Mouse (Mus musculus): ENCODE results near the gene Alpk3. TPM values are rescaled to one million over a fixed set of nuclear protein-coding genes. Genes with fewer than 3 reads are reported as not detected.

Gene Alpk3
- 30.2 and 30.4 TPM in 2 replicates for polyA plus RNA-seq (2016; fragmentation: Nextera tagmentation; extraction: Ambion mirVana)

- H3K9me3 ChIP-seq (replicated peaks), result no peaks in the 10 kb centered on the region; the same call in 1 of the 2 replicates
- peaks cover 9% of the 10 kb centered on the region for H3K36me3 ChIP-seq
- peak; percentile 73 for ATAC-seq (ENCODE audit: insufficient number of reproducible peaks, low FRiP score)
- peak within 1 kb of the TSS; percentile 73 for H3K4me2 ChIP-seq
- H3K27me3 ChIP-seq (replicated peaks), result no peaks in the 10 kb centered on the region
- H3K27ac ChIP-seq (ENCODE audit: poor library complexity, severe bottlenecking), result peak within 1 kb of the TSS; percentile 98
- 4% methylated on average over 27 of the region's 27 CpGs for WGBS
- peak within 1 kb of the TSS; percentile 57 for H3K4me3 ChIP-seq
- H3K9ac ChIP-seq, result peak within 1 kb of the TSS; percentile 83
- peaks cover 51% of the 10 kb centered on the region for H3K4me1 ChIP-seq (replicated peaks)
Observed at GRCm38 (mm10) chr7:81057471-81057870, at the start of gene Alpk3. Alpk3 (plus strand) TSS chr7:81057600.

DNA sequence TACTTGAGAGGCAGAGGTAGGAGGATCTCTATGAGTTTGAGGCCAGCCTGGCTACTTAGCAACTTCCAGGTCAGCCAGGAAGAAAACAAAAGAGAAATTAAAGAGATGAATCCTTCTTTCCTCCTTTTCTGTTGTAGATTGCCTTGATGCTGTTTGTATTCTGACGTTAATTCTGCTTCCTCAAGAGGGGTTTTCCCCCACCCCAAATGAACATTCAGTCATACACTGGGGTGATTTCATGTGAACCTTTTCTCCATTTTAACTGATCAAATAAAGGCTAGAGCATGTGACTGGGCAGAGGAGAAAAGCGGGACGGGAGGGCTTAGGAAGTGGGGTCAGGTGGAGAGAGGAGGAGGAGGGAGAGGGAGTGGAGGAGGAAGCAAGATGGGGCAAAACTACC, 49.1 kb upstream of the Alpk3 start:
- H3K4me1 ChIP-seq (replicated peaks), result peaks cover 26% of the 10 kb centered on the region
- H3K27ac ChIP-seq (ENCODE audit: poor library complexity, severe bottlenecking), result no peak overlapping the region
- H3K4me2 ChIP-seq, result no peak overlapping the region
- ATAC-seq (ENCODE audit: insufficient number of reproducible peaks, low FRiP score), result no peak
- 84% methylated on average over 3 of the region's 3 CpGs for WGBS
- no peak overlapping the region for H3K4me3 ChIP-seq
- no peaks in the 10 kb centered on the region for H3K27me3 ChIP-seq (replicated peaks)
- no peaks in the 10 kb centered on the region for H3K9me3 ChIP-seq (replicated peaks)
- peaks cover 22% of the 10 kb centered on the region for H3K36me3 ChIP-seq
- H3K9ac ChIP-seq, result no peak overlapping the region

DNA sequence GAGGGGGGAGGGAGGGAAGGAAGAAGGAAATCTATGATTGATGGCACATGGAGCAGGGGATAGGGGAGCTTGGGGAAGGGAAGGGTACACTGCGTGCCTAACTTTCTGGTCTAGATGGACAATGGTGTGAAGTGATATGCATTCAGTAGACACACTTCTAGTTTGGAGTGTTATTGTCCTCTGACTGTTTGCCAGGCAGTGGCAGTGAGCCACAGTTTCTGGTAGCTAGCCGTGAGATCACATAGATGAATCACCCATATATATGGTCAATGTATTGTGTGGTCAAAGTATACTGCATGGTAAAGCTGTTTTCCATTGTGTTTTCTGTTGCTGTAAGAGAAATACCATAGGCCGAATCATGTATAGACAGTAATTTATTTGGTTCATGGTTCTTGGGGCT, 45.8 kb upstream of the Alpk3 start:
- H3K4me2 ChIP-seq, result no peak overlapping the region

GRCm38 (mm10) chr7:81020307-81020706, 37.1 kb upstream of the Alpk3 start:
- 76% methylated on average over 11 of the region's 11 CpGs for WGBS
- peaks cover 40% of the 10 kb centered on the region for H3K36me3 ChIP-seq
- no peak overlapping the region for H3K27ac ChIP-seq (ENCODE audit: poor library complexity, severe bottlenecking)
- H3K27me3 ChIP-seq (replicated peaks), result no peaks in the 10 kb centered on the region
- no peak overlapping the region for H3K9ac ChIP-seq
- no peaks in the 10 kb centered on the region for H3K9me3 ChIP-seq (replicated peaks)
- no peak for ATAC-seq (ENCODE audit: insufficient number of reproducible peaks, low FRiP score)
- H3K4me1 ChIP-seq (replicated peaks), result no peaks in the 10 kb centered on the region
- no peak overlapping the region for H3K4me3 ChIP-seq
- H3K4me2 ChIP-seq, result no peak overlapping the region

More for the DNA sequence above, 45.8 kb upstream of the Alpk3 start:
- 92% methylated on average over 3 of the region's 3 CpGs for WGBS
- Histone ChIP-seq H3K9me3 (replicated peaks) (no peaks in the 10 kb centered on the region), H3K27me3 (replicated peaks) (no peaks in the 10 kb centered on the region), H3K9ac (no peak overlapping the region), H3K4me3 (no peak overlapping the region), H3K4me1 (replicated peaks) (peaks cover 2% of the 10 kb centered on the region), H3K27ac (ENCODE audit: poor library complexity, severe bottlenecking) (no peak overlapping the region), H3K36me3 (peaks cover 22% of the 10 kb centered on the region)
- no peak for ATAC-seq (ENCODE audit: insufficient number of reproducible peaks, low FRiP score)

DNA sequence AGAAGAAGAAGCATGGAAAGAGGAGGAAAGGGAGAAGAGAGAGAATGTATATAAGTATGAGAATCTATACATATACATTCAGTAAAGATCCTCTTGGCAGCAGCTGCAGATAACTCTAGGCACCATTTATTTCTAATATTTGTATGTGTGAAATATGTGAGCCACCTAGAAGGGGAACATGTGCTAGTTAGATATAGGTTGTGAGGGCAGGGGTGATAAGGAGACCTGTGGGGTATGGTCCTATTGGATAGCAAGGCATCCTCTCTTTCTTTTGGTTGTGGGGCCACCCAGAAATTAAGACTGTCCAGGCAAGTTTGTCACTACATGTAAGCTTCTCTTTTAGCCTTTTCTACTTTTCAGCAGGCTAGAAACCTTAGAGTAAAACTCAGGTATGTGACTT, 34.7 kb upstream of the Alpk3 start:
- H3K36me3 ChIP-seq, result peaks cover 63% of the 10 kb centered on the region
- H3K27ac ChIP-seq (ENCODE audit: poor library complexity, severe bottlenecking), result no peak overlapping the region
- no peak overlapping the region for H3K9ac ChIP-seq
- H3K4me1 ChIP-seq (replicated peaks), result no peaks in the 10 kb centered on the region
- no peaks in the 10 kb centered on the region for H3K9me3 ChIP-seq (replicated peaks)
- no peak for ATAC-seq (ENCODE audit: insufficient number of reproducible peaks, low FRiP score)
- no peak overlapping the region for H3K4me3 ChIP-seq
- H3K4me2 ChIP-seq, result no peak overlapping the region
- no peaks in the 10 kb centered on the region for H3K27me3 ChIP-seq (replicated peaks)

DNA sequence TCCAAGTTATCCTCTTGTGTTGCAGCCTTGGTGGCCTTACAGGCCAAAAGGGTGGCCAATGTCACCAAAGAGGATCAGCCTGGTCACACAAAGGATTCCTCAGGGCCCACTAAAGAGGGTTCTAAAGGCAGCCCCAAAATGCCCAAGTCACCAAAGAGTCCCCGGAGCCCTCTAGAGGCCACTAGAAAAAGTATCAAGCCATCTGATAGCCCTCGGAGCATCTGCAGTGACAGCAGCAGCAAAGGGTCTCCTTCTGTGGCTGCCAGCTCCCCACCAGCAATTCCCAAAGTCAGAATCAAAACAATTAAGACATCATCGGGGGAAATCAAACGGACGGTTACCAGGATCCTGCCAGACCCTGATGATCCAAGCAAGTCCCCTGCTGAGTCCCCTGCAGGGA, 33.3 kb upstream of the Alpk3 start:
- Histone ChIP-seq H3K9me3 (replicated peaks) (no peaks in the 10 kb centered on the region), H3K36me3 (peaks cover 70% of the 10 kb centered on the region), H3K4me3 (no peak overlapping the region)

GRCm38 (mm10) chr7:81024651-81025050, 32.7 kb upstream of the Alpk3 start:
- Histone ChIP-seq H3K4me2 (no peak overlapping the region), H3K9me3 (replicated peaks) (no peaks in the 10 kb centered on the region), H3K4me3 (no peak overlapping the region), H3K27me3 (replicated peaks) (no peaks in the 10 kb centered on the region), H3K27ac (ENCODE audit: poor library complexity, severe bottlenecking) (no peak overlapping the region), H3K9ac (no peak overlapping the region), H3K4me1 (replicated peaks) (no peaks in the 10 kb centered on the region), H3K36me3 (peaks cover 75% of the 10 kb centered on the region)
- 93% methylated on average over 9 of the region's 9 CpGs for WGBS
- no peak for ATAC-seq (ENCODE audit: insufficient number of reproducible peaks, low FRiP score)

More for the DNA sequence above, 33.3 kb upstream of the Alpk3 start:
- Histone ChIP-seq H3K4me2 (no peak overlapping the region), H3K27ac (ENCODE audit: poor library complexity, severe bottlenecking) (no peak overlapping the region), H3K27me3 (replicated peaks) (no peaks in the 10 kb centered on the region), H3K9ac (no peak overlapping the region), H3K4me1 (replicated peaks) (no peaks in the 10 kb centered on the region)
- 64% methylated on average over 5 of the region's 5 CpGs for WGBS
- ATAC-seq (ENCODE audit: insufficient number of reproducible peaks, low FRiP score), result no peak

DNA sequence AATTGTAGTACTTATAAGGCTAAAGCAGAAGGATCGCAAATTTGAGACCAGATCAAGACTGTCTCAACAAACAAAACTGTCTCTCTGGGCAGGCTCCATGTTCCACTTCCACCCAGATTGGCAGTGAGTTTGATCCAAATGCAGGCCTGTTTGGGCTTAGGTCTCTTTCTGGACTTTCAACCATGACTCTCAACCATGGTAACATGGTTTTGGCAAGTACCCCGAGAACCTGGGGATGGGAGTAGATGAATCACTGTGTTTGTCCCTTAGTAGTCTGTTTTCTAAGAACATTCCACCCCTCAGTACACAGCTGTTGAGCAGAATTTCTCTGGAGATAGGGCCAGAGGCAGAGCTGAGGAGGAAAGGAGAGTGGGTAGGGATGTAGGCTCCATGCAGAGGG, 31.6 kb upstream of the Alpk3 start:
- Histone ChIP-seq H3K9ac (no peak overlapping the region), H3K4me1 (replicated peaks) (no peaks in the 10 kb centered on the region), H3K4me3 (no peak overlapping the region), H3K27ac (ENCODE audit: poor library complexity, severe bottlenecking) (no peak overlapping the region), H3K27me3 (replicated peaks) (no peaks in the 10 kb centered on the region), H3K9me3 (replicated peaks) (no peaks in the 10 kb centered on the region), H3K36me3 (peaks cover 82% of the 10 kb centered on the region), H3K4me2 (no peak overlapping the region)
- 95% methylated on average over 2 of the region's 2 CpGs for WGBS
- ATAC-seq (ENCODE audit: insufficient number of reproducible peaks, low FRiP score), result no peak

DNA sequence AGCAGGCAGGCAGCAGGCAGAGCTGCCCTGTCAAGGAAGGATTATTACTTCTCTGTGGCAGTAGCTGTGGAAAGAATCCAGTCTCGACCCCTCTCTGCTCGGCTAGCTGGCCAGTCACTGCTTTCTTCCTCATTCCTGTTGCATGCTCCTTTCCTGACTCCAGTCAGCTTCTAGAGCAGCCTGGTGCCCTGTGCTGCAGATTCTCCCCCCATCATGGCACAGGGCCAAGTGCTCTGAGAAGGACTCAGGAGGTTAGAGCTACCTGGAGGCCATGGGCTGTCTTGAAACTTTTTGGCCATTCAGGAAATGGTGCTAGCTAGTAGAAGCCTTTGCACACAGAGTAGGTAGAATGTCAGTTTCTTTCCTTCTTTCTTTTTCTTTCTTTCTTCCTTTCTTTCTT, 17.7 kb upstream of the Alpk3 start:
- WGBS, result 44% methylated on average over 2 of the region's 2 CpGs
- H3K27ac ChIP-seq (ENCODE audit: poor library complexity, severe bottlenecking), result 0 out of 2 replicates have a peak overlapping the region, but pooled peaks have one; percentile 15

DNA sequence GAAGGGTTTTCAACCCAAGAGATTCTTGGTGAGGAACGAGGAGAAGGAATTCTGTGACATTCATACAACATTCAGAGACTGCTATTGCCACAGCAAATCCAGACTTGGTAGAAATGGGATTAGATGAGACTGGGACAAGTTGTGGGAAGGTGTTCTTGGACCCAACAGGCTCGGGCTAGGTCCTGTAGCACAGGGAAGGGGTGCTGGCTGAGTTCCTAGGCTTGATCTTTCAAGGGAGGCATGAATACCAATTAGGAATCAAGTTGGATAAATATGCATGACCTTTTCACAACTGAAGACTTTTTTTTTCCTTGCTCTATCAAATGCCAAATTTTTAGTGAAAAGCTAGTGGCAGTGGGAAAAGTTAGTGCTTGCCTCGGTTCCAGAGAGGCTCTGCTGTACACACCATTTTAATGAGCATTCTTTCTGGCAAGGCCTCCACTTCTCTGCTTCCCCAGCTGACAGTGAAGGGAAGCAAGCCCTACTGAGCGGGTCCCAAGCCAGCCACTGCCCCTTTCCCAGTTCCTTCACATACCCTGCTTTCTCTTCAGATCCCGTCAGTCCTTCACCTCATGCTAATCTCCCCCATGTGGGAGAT, 14.3 kb upstream of the Alpk3 start:
- no peaks in the 10 kb centered on the region for H3K9me3 ChIP-seq (replicated peaks)
- ATAC-seq (ENCODE audit: insufficient number of reproducible peaks, low FRiP score), result no peak
- H3K4me2 ChIP-seq, result no peak overlapping the region

More for the DNA sequence above, 17.7 kb upstream of the Alpk3 start:
- Histone ChIP-seq H3K4me2 (no peak overlapping the region), H3K36me3 (peaks cover 87% of the 10 kb centered on the region), H3K27me3 (replicated peaks) (no peaks in the 10 kb centered on the region), H3K9ac (0 out of 2 replicates have a peak overlapping the region, but pooled peaks have one; percentile 11), H3K9me3 (replicated peaks) (no peaks in the 10 kb centered on the region), H3K4me3 (no peak overlapping the region), H3K4me1 (replicated peaks) (no peaks in the 10 kb centered on the region)
- no peak for ATAC-seq (ENCODE audit: insufficient number of reproducible peaks, low FRiP score)

DNA sequence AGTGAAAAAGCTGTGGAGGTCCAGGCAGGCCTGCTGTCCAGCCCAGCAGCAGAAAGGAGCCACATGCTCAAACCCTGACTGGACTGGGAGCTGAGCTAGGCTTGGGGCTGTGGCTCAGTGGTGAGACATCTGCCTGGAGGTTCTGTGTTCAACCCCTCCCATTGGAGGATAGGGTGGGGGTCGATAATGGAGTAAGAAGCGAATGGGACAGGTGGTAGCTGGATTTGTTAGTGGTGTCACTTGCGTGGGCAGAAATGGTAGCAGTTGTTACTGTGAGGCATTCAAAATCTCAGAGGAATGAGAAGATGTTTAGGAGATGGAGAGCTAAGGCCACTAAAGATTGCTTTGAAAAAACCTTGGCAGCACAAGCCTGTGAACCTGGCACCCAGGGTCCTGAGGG, 9.6 kb upstream of the Alpk3 start:
- WGBS, result 85% methylated on average over 3 of the region's 3 CpGs

More for the DNA sequence above, 14.3 kb upstream of the Alpk3 start:
- Histone ChIP-seq H3K27ac (ENCODE audit: poor library complexity, severe bottlenecking) (no peak overlapping the region), H3K36me3 (peaks cover 64% of the 10 kb centered on the region), H3K27me3 (replicated peaks) (no peaks in the 10 kb centered on the region), H3K9ac (no peak overlapping the region), H3K4me3 (no peak overlapping the region), H3K4me1 (replicated peaks) (no peaks in the 10 kb centered on the region)
- 85% methylated on average over 5 of the region's 5 CpGs for WGBS

DNA sequence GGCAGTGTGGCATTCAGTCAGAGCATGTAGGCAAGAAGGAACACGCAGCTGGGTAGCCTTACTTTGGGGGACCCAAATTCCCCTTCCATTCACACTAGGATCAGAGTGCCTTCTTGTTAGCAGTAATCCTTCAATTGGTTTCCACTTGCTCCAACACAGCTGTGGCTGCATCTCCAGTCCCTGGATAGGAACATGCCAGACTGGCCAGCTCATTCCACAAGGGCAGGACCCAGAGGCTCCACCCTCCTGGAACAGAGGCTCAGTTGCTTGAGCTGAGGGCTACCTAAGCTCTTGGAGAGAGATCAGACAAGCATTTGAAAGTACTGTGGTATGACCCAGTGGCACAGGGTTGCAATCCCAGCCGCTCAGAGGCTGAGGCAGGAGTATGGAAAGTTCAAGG, 8.9 kb upstream of the Alpk3 start:
- H3K9me3 ChIP-seq (replicated peaks), result no peaks in the 10 kb centered on the region
- H3K4me1 ChIP-seq (replicated peaks), result no peaks in the 10 kb centered on the region
- no peak overlapping the region for H3K4me2 ChIP-seq
- no peak overlapping the region for H3K4me3 ChIP-seq
- H3K27ac ChIP-seq (ENCODE audit: poor library complexity, severe bottlenecking), result no peak overlapping the region
- no peaks in the 10 kb centered on the region for H3K27me3 ChIP-seq (replicated peaks)
- peaks cover 10% of the 10 kb centered on the region for H3K36me3 ChIP-seq
- no peak for ATAC-seq (ENCODE audit: insufficient number of reproducible peaks, low FRiP score)
- 89% methylated on average over 2 of the region's 2 CpGs for WGBS
- no peak overlapping the region for H3K9ac ChIP-seq

More for the DNA sequence above, 9.6 kb upstream of the Alpk3 start:
- Histone ChIP-seq H3K4me1 (replicated peaks) (no peaks in the 10 kb centered on the region), H3K9ac (no peak overlapping the region), H3K9me3 (replicated peaks) (no peaks in the 10 kb centered on the region), H3K27me3 (replicated peaks) (no peaks in the 10 kb centered on the region), H3K4me2 (no peak overlapping the region), H3K27ac (ENCODE audit: poor library complexity, severe bottlenecking) (no peak overlapping the region), H3K36me3 (peaks cover 17% of the 10 kb centered on the region), H3K4me3 (no peak overlapping the region)
- ATAC-seq (ENCODE audit: insufficient number of reproducible peaks, low FRiP score), result no peak
